Mouse (Mus musculus) testis, adult 2 months (tissue): Measurements from ENCODE around the gene Hoxd9. TPM values are rescaled to one million over a fixed set of nuclear protein-coding genes. Genes with fewer than 3 reads are reported as not detected.

Source experiments
- H3K27ac ChIP-seq: fragments of 200-500 bp; 2 replicates; pipeline ENCODE4 v1.5.1; 2012; ENCODE audit warnings: low read depth, low read length; ENCODE audit not compliant: control insufficient read depth, insufficient read depth
- H3K27me3 ChIP-seq: fragments of 200-500 bp; 2 replicates; pipeline ENCODE4 v1.6.1; 2012; ENCODE audit warnings: mild to moderate bottlenecking, low read length, moderate library complexity; ENCODE audit not compliant: control insufficient read depth, insufficient read depth
- H3K36me3 ChIP-seq: fragments of 200-500 bp; 2 replicates; pipeline ENCODE4 v1.6.1; 2012; ENCODE audit warnings: mild to moderate bottlenecking, low read length; ENCODE audit not compliant: control insufficient read depth, insufficient read depth
- H3K4me1 ChIP-seq: fragments of 200-500 bp; 2 replicates; pipeline ENCODE4 v1.6.1; 2012; ENCODE audit warnings: low read length; ENCODE audit not compliant: control insufficient read depth, insufficient read depth
- H3K4me3 ChIP-seq: fragments of 200-500 bp; 2 replicates; pipeline ENCODE4 v1.5.1; 2012; ENCODE audit warnings: low read depth, mild to moderate bottlenecking, low read length, moderate library complexity, mixed read lengths; ENCODE audit not compliant: control insufficient read depth
- CTCF ChIP-seq: fragments of 200-500 bp; IDR thresholded peaks from 2 replicates; pipeline ENCODE4 v1.5.1; 2012; ENCODE audit warnings: low read depth, mild to moderate bottlenecking, inconsistent platforms, low read length, moderate library complexity; ENCODE audit not compliant: control insufficient read depth, insufficient read depth, insufficient replicate concordance
- POLR2A ChIP-seq: fragments of 200-500 bp; IDR thresholded peaks from 2 replicates; pipeline ENCODE4 v1.6.1; 2012; ENCODE audit warnings: low read depth, mild to moderate bottlenecking, inconsistent platforms, low read length, moderate library complexity; ENCODE audit not compliant: control insufficient read depth
- polyA plus RNA-seq: library from polyadenylated mRNA; depleted of rRNA; stranded (reverse); fragments of >200 nt; gene quantifications from 2 replicates; pipeline ENCODE4 v1.2.3, GENCODE M21; 2012

The Hoxd9 gene
- polyA plus RNA-seq, 1 experiment, result 1.8 TPM

DNA sequence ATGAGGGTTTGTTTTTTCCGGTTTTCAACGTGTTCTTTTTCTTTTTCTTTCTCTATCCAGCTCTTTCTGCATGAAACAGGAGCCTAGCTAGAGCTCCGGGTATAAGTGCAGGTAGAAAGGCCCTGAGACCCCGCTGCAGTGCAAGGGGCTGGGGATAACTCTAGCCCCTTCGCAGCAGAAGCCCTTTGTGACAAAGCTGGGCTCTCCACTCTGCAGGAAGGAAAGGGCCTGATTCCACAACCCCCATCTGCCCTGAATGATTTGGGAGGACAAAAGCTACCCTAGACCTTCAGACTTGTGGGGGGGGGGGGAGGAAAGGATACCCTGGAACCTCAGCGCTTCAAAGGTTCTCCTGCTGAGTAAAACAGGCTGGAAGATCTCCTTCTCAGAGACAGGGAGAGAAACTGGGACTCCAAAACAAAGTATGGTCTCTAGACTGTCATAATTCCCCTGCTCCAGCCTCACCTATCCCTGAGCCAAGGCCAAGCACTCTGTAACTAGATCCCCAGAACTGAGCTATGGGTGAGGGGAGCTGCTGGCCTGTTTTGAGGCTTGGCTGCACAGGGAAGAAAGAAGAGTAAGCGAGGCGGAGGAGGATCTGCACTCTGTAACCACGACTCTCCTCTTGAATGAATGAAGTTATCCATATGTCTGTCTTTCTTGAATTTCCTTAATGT lies 21.0 kb upstream of the Hoxd9 start:
- Histone ChIP-seq H3K4me3 (no peak overlapping the region), H3K27ac (no peak overlapping the region), H3K36me3 (no peaks in the 10 kb centered on the region), H3K4me1 (peaks cover 14% of the 10 kb centered on the region), H3K27me3 (peaks cover 12% of the 10 kb centered on the region)
- no peak for TF ChIP-seq POLR2A
- no peak for TF ChIP-seq CTCF

DNA sequence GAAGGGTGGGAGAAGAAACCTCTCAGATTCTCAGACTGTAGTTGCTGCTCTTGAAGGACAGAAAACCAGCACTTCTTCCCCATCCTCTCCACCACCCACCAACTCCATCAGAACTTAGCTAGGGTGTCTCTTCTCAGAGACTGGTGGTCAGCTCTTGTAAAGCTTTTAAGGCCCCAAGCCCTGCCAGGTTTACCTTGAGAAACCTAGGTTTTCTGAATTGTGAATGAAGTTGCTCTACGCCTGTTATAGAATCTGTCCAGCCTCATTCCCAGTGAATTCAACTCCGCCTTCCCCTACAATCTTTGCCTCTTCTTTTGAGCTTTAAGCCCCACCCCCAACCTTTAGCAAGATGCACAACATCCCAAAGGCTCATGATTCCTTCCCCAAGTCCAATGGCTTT lies 20.4 kb upstream of the Hoxd9 start:
- H3K4me1 ChIP-seq, result peaks cover 17% of the 10 kb centered on the region
- peaks cover 13% of the 10 kb centered on the region for H3K27me3 ChIP-seq
- H3K36me3 ChIP-seq, result no peaks in the 10 kb centered on the region
- no peak overlapping the region for H3K27ac ChIP-seq
- TF ChIP-seq CTCF, result no peak
- H3K4me3 ChIP-seq, result no peak overlapping the region

DNA sequence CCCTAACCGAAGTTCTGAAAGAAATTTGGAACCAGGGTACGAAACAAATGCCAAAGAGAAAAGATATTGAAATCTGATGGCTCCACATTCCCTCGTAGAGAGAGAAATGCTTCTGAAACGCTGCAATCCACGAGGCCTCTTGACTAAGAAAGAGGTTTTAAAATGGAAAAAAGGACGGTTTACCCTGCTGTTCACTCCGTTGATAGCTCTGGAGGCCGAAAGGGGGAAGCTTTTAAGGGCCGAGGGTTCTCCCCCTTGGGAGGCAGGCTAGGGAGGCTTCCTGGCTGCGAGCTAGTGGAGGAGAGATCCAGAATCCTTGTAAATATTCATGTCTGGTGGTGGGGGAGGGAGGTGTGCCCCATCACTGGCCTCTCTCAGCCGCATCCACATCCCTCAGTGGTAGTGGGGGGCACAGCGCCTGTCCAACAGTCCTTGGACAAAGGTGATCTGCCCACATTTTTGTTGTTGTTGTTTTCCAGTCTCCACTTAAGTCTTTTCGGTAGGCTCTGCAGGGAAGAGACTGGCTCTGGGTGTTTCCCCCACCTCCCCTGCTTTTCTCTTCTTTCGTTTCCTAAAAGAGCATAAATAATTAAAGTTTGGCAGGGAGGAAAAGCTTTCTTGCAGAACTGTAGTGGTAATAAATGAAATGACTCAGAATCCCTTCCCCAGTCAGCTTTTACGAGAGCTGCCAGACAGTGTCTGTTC lies 18.5 kb upstream of the Hoxd9 start, which contains the start of gene Hoxd11:
Hoxd11 (plus strand) TSS at position 667 of the 705 bp plus-strand sequence.
- Histone ChIP-seq H3K27me3 (peaks cover 14% of the 10 kb centered on the region), H3K36me3 (no peaks in the 10 kb centered on the region), H3K4me3 (no peak within 1 kb of the TSS), H3K27ac (no peak within 1 kb of the TSS), H3K4me1 (peaks cover 18% of the 10 kb centered on the region)
- TF ChIP-seq CTCF (no peak), POLR2A (no peak)

DNA sequence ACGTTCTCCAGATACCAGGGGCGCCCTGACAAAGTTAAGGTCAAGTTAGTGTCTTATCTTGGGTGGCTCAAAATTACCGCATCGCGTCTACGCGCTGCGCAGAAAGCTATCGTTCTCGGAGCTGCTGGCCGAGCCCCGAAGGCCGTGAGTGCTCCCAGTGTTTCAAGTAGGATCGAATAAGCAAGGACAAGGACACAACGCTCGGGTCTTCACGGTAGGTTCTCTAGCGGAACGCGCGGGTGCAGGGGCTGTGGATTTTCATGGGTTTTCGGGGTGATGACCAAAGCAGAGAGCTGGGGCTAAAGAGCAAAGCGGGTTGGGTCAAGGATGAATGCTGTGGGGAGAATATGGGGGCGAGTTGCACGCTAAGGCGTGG lies 17.9 kb upstream of the Hoxd9 start:
- Histone ChIP-seq H3K27ac (no peak overlapping the region), H3K4me3 (no peak overlapping the region), H3K36me3 (no peaks in the 10 kb centered on the region), H3K27me3 (peaks cover 14% of the 10 kb centered on the region), H3K4me1 (peaks cover 18% of the 10 kb centered on the region)
- TF ChIP-seq CTCF, result no peak
- TF ChIP-seq POLR2A, result no peak

DNA sequence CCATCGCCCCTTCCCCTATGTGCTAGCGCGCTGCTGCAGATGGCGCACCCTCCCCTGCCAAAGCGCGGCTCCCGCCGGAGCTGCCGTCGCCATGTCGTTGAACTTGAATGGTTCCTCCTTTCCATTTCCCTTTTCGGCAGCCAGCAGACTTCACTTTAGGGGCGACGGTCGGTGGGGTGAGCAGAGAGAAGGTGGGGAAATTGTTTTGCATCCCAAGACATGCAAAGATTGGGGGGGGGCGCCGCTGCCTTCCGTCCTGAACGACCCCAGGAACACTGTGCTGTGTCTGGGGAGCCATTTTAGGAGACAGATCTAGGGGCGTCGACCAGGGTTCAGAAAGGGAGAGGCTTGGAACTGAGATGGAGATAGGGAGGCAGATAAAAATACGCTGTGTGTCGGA lies 17.5 kb upstream of the Hoxd9 start:
- H3K27ac ChIP-seq, result no peak overlapping the region
- H3K27me3 ChIP-seq, result peaks cover 14% of the 10 kb centered on the region
- no peaks in the 10 kb centered on the region for H3K36me3 ChIP-seq
- TF ChIP-seq CTCF, result no peak
- no peak for TF ChIP-seq POLR2A
- peaks cover 18% of the 10 kb centered on the region for H3K4me1 ChIP-seq
- no peak overlapping the region for H3K4me3 ChIP-seq

DNA sequence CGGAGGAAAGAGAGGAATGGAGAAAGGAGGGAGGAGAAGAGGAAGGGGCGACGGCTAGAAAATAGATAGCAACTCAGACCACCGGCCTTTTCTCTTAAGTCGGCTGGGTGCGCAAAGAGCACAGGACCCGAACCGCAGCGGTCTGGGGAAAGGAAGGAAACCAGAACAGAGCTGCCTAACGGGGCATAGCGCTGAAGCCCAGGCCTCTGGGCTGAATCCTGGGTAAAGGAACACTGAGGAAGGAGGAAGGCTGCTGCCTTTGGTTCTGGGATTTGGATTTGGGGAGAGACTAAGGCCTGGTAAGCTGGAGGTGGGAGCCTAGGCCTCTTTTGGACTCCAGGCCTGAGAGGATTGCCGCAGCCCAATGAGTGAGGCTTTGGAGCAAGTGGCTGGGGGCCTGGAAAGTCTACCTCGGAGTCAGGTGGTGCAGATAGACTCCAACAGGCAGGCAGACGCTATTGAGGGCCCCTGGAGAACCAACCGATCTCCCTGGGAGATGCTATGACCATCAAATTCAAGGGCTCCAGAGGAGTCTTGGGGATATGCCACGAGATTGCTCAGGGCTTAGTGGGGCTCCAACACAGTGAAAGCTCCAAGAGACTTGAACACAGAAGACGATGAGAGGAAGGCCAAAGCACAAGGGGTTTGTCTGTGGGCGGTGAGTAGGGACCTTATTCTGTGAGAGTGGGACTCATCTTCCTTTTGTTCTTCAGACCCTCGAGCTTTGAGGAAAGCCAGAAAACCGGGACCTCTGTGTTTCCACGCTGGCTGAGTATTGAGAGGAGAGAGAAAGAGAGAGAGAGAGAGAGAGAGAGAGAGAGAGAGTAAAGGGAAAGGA lies 16.7 kb upstream of the Hoxd9 start:
- Histone ChIP-seq H3K4me1 (peaks cover 13% of the 10 kb centered on the region), H3K4me3 (no peak overlapping the region), H3K27ac (no peak overlapping the region), H3K36me3 (no peaks in the 10 kb centered on the region), H3K27me3 (peaks cover 13% of the 10 kb centered on the region)
- no peak for TF ChIP-seq POLR2A
- no peak for TF ChIP-seq CTCF

DNA sequence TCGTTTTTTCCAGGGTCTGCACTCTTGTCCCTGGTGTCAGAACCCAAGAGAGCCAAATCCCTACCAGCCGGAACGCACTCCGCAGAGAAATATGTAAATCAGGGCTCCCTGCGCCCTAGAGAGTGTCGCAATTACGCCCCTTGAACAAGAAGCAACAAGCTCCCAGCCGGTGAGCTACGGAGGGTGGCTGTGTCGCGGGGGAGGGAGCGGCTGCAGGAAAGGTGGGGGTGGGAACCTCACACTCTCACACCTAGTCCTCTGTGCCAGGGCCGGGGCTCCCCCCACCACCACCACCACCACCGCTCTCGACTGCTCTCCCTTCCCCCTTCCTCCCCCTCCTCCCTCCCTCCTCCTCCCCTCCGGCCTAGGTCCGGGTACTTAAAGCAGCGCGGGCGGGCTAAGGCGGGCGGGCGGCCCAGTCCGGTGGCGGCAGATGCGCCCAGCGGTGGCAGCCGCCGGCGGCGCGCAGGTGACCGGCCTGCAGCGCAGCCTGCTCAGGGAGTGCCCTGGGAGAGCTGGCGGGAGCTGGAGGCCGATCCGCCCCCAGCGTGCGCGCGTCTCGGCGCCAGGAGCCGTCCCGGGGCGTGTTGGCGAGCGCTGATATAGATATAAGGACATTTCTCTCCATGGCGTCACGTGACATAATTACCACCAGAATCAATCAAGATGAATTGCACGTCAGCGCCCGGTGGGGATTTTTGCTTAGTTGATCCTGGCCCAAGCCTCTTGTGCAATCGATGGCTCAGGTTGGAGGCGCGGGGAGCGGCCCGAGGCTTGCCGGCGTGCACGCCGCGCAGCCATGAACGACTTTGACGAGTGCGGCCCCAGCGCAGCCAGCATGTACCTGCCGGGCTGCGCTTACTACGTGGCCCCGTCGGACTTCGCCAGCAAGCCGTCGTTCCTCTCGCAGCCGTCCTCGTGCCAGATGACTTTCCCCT lies 15.7 kb upstream of the Hoxd9 start:
- Histone ChIP-seq H3K27ac (no peak overlapping the region), H3K36me3 (no peaks in the 10 kb centered on the region), H3K27me3 (peaks cover 13% of the 10 kb centered on the region)

More for the DNA sequence above, 15.7 kb upstream of the Hoxd9 start:
- H3K4me1 ChIP-seq, result peaks cover 14% of the 10 kb centered on the region
- peak overlapping the region; percentile 45 for H3K4me3 ChIP-seq
- no peak for TF ChIP-seq POLR2A
- no peak for TF ChIP-seq CTCF
